Comparison of ENCODE assay signal across 9 mouse cellular contexts in the genomic region with DNA sequence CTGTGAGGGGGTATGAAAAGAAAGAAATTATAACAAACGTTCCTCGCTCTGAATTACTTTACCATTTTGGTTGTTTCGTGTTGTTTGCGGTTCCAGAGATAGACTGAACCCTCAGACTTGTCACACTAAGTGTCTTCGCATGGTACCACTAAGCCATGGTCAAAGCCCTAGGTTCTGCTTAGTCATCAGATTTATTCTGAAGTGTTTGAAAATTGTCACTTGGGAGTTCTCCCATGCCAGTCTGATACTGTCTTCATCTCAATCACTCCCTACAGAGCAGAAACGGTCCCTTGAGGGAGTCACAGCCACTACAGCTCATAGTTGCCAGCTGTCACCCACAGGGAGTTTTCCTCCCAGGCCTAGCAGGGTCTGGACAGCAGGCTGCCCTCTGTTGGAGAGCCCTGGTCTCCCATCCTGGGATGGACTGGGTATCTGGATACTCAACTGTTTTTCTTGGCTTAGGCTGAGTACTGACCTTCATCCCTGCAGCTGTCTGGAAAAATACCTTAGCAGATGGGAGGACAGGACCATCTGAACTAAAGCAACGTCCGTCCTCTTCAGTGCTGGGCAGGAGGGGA. TPM values are rescaled to one million over a fixed set of nuclear protein-coding genes. Genes with fewer than 3 reads are reported as not detected.
DNase-seq lines count a peak whose midpoint lies in the region; TF ChIP-seq lines count a peak whose summit lies in the region.
"Had no signal": no experiment of that assay in that cellular context is flagged by ENCODE, and none has a peak within 500 bp of the region (broad histone marks: within the 10 kb centered on the region; RNA-seq: fewer than 3 reads in every experiment).

No protein-coding gene starts in this region.

- no peak overlapping the region for H3K4me3 ChIP-seq in lung, adult 2 months (replicated peaks; ENCODE audit: extremely low read depth, low read depth, low read length)
- H3K4me3 ChIP-seq: embryonic facial prominence, embryonic 12.5 days had no signal

- DNase-seq in embryo, embryonic 10 days (ENCODE audit: low spot score): peak; percentile 45
- DNase-seq in embryo, embryonic 9.5 days (ENCODE audit: extremely low spot score): no peak
- DNase-seq in lung, adult 2 months: no peak
- no peak for DNase-seq in lung, postnatal 25 days (ENCODE audit: low spot score)
- DNase-seq in embryo, embryonic 10.5 days (ENCODE audit: low spot score): peak; percentile 43
- DNase-seq in lung, postnatal 36 days: peak; percentile 30
- no peak for DNase-seq in layer of hippocampus, adult 9-11 months
- DNase-seq in left cerebral cortex, adult 9 months (ENCODE audit: low spot score in 2 of 2): no peak

- TF ChIP-seq POLR2A in lung, adult 2 months (IDR thresholded peaks at IDR 0.05; ENCODE audit: borderline replicate concordance, extremely low read depth, low read depth, low read length): no peak

- H3K4me1 ChIP-seq in lung, adult 2 months (ENCODE audit: control insufficient read depth, insufficient read depth, low read length): no peaks in the 10 kb centered on the region
- H3K4me1 ChIP-seq: embryonic facial prominence, embryonic 12.5 days had no signal

- TF ChIP-seq CTCF in lung, adult 2 months (IDR thresholded peaks at IDR 0.05; ENCODE audit: insufficient read depth, low read length): peak; percentile 50

- WGBS in lung, adult 2 months: 68% methylated on average over 8 of the region's 8 CpGs

RNA-seq across cellular contexts. Expression of a gene that starts 15.0 kb away (rescaled TPM):
- polyA plus RNA-seq in lung, adult 2 months (2012; rRNA removed): 36.6 and 45.7 TPM in 2 replicates

RNA-seq across cellular contexts. Expression of a gene that starts 30.9 kb away (rescaled TPM):
- polyA plus RNA-seq in lung, adult 2 months (2012; rRNA removed): 134 and 157 TPM in 2 replicates

RNA-seq across cellular contexts. Expression of a gene that starts 36.5 kb away (rescaled TPM):
- 29.1 and 36.7 TPM in 2 replicates for polyA plus RNA-seq in lung, adult 2 months (2012; rRNA removed)

RNA-seq across cellular contexts. Expression of a gene that starts 36.7 kb away (rescaled TPM):
- 1.3 TPM in 2 replicates for polyA plus RNA-seq in lung, adult 2 months (2012; rRNA removed)

RNA-seq across cellular contexts. Expression of a gene that starts 39.8 kb away (rescaled TPM):
- polyA plus RNA-seq in lung, adult 2 months (2012; rRNA removed): 149 and 178 TPM in 2 replicates

Comparison
In these comparisons a context has a peak if more than half of its experiments do, and no peak if none do; other contexts are left out.
1. DNase-seq: peak in embryo, embryonic 10 days (single experiment), embryo, embryonic 10.5 days (single experiment) and lung, postnatal 36 days (single experiment); none in embryo, embryonic 9.5 days (single experiment), lung, adult 2 months (single experiment), lung, postnatal 25 days (single experiment), layer of hippocampus, adult 9-11 months (single experiment) and left cerebral cortex, adult 9 months (0 of 2).